ENCODE assay signal across 16 mouse cellular contexts in the genomic region with DNA sequence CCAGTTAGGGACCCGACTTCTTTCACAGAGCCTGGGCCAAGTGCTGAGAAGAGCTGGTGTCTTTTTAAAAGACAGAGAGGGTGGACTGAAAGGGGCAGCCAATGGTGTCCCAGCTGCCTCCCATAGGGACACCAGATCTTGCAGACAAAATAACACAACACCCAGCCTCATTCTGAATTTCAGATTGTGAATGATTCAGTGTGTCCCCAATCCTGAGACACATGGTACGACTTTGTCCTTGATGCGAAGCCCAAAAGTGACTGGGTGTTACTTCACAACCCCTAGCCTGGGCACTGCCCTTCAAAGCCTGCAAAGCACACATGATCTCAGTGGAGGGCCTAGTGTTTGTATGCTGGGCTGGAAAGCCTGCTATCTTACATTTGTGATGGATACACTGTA. TPM values are rescaled to one million over a fixed set of nuclear protein-coding genes. Genes with fewer than 3 reads are reported as not detected.
DNase-seq lines count a peak whose midpoint lies in the region; ATAC-seq and TF ChIP-seq lines count a peak whose summit lies in the region.
"Had no signal": no experiment of that assay in that cellular context is flagged by ENCODE, and none has a peak within 500 bp of the region (broad histone marks: within the 10 kb centered on the region; RNA-seq: fewer than 3 reads in every experiment).

No protein-coding gene starts in this region.

- peaks cover 14% of the 10 kb centered on the region for H3K36me3 ChIP-seq in hindbrain, embryonic 10.5 days
- peaks cover 4% of the 10 kb centered on the region; the same call in 1 of the 2 replicates for H3K36me3 ChIP-seq in hindbrain, embryonic 12.5 days
- H3K36me3 ChIP-seq in ES-Bruce4 (ENCODE audit: control insufficient read depth, insufficient read depth, low read length, poor library complexity, severe bottlenecking) = peaks cover 20% of the 10 kb centered on the region
- peaks cover 6% of the 10 kb centered on the region; the same call in 1 of the 2 replicates for H3K36me3 ChIP-seq in liver, embryonic 11.5 days (ENCODE audit: control insufficient read depth, insufficient read depth, low read length)
- no peaks in the 10 kb centered on the region for H3K36me3 ChIP-seq in forebrain, embryonic 11.5 days (ENCODE audit: control insufficient read depth, insufficient read depth, low read length)

- no peak for TF ChIP-seq EP300 in ES-Bruce4 (IDR thresholded peaks at IDR 0.05; ENCODE audit: insufficient read depth, low read depth, low read length)

- DNase-seq in adrenal gland, adult 2 months = peak; percentile 84
- no peak for DNase-seq in adrenal gland, adult 18-20 months (ENCODE audit: low spot score in 2 of 2)
- no peak for DNase-seq in hindbrain, embryonic 10.5 days (ENCODE audit: low spot score)
- no peak for DNase-seq in liver, embryonic 11.5 days (ENCODE audit: low spot score)
- no peak for DNase-seq in forebrain, embryonic 11.5 days (ENCODE audit: low spot score)
- DNase-seq in ovary, postnatal 14 days (ENCODE audit: low spot score) = no peak
- DNase-seq: cerebellum, adult 2 months; forebrain, postnatal 0 days; gastrocnemius, postnatal 10 days; lung, postnatal 10 days had no signal

- peaks cover 72% of the 10 kb centered on the region for H3K4me1 ChIP-seq in hindbrain, embryonic 10.5 days (replicated peaks)
- H3K4me1 ChIP-seq in hindbrain, embryonic 12.5 days = peaks cover 40% of the 10 kb centered on the region
- peaks cover 2% of the 10 kb centered on the region for H3K4me1 ChIP-seq in ES-Bruce4 (ENCODE audit: control insufficient read depth, insufficient read depth, low read length)
- H3K4me1 ChIP-seq in liver, embryonic 11.5 days (replicated peaks; ENCODE audit: control insufficient read depth, insufficient read depth, low read length) = peaks cover 48% of the 10 kb centered on the region
- H3K4me1 ChIP-seq in forebrain, embryonic 11.5 days (replicated peaks; ENCODE audit: control insufficient read depth, insufficient read depth, low read length) = peaks cover 12% of the 10 kb centered on the region; the same call in 1 of the 2 replicates

- TF ChIP-seq POLR2A in ES-Bruce4 (IDR thresholded peaks at IDR 0.05; ENCODE audit: insufficient read depth, low read length) = no peak

- 68% methylated on average over 3 of the region's 3 CpGs for WGBS in hindbrain, embryonic 10.5 days
- 67% methylated on average over 3 of the region's 3 CpGs for WGBS in hindbrain, embryonic 12.5 days
- 73% methylated on average over 3 of the region's 3 CpGs for WGBS in liver, embryonic 11.5 days
- 82% methylated on average over 3 of the region's 3 CpGs for WGBS in forebrain, embryonic 11.5 days

- peak overlapping the region; percentile 41; the same call in 1 of the 2 replicates for H3K27ac ChIP-seq in hindbrain, embryonic 10.5 days
- H3K27ac ChIP-seq in hindbrain, embryonic 12.5 days = no peak overlapping the region
- H3K27ac ChIP-seq in ES-Bruce4 (ENCODE audit: insufficient read depth, low read length) = peak overlapping the region; percentile 96
- H3K27ac ChIP-seq in liver, embryonic 11.5 days (ENCODE audit: low read depth, low read length) = peak overlapping the region; percentile 45; the same call in 1 of the 2 replicates
- H3K27ac ChIP-seq in forebrain, embryonic 11.5 days (ENCODE audit: low read depth, low read length) = no peak overlapping the region
- H3K27ac ChIP-seq: limb, embryonic 12.5 days had no signal

- no peaks in the 10 kb centered on the region for H3K9me3 ChIP-seq in hindbrain, embryonic 10.5 days
- H3K9me3 ChIP-seq in hindbrain, embryonic 12.5 days (replicated peaks) = no peaks in the 10 kb centered on the region
- no peaks in the 10 kb centered on the region for H3K9me3 ChIP-seq in ES-Bruce4 (replicated peaks; ENCODE audit: control insufficient read depth, insufficient read depth, low read length, poor library complexity, severe bottlenecking)
- H3K9me3 ChIP-seq in liver, embryonic 11.5 days (ENCODE audit: control insufficient read depth, low read length) = no peaks in the 10 kb centered on the region
- no peaks in the 10 kb centered on the region for H3K9me3 ChIP-seq in forebrain, embryonic 11.5 days (ENCODE audit: control insufficient read depth, low read length)
- H3K9me3 ChIP-seq: limb, embryonic 12.5 days; midbrain, embryonic 10.5 days had no signal

- H3K9ac ChIP-seq in hindbrain, embryonic 12.5 days = no peak overlapping the region
- peak overlapping the region; percentile 87 for H3K9ac ChIP-seq in ES-Bruce4 (ENCODE audit: low read depth, poor library complexity, severe bottlenecking)
- H3K9ac ChIP-seq in liver, embryonic 11.5 days (ENCODE audit: low read depth, low read length) = no peak overlapping the region; the same call in 1 of the 2 replicates
- no peak overlapping the region for H3K9ac ChIP-seq in forebrain, embryonic 11.5 days (ENCODE audit: low read length)
- H3K9ac ChIP-seq: forebrain, postnatal 0 days; limb, embryonic 12.5 days had no signal

- 0 out of 2 replicates have a peak overlapping the region, but pooled peaks have one; percentile 9 for H3K4me3 ChIP-seq in hindbrain, embryonic 10.5 days
- H3K4me3 ChIP-seq in hindbrain, embryonic 12.5 days = no peak overlapping the region
- H3K4me3 ChIP-seq in ES-Bruce4 (ENCODE audit: low read depth, low read length) = peak overlapping the region; percentile 58
- no peak overlapping the region for H3K4me3 ChIP-seq in liver, embryonic 11.5 days (ENCODE audit: low read depth, low read length)
- no peak overlapping the region for H3K4me3 ChIP-seq in forebrain, embryonic 11.5 days (ENCODE audit: low read depth, low read length)
- H3K4me3 ChIP-seq: limb, embryonic 12.5 days; myocyte had no signal

- no peak for TF ChIP-seq CTCF in ES-Bruce4 (IDR thresholded peaks at IDR 0.05; ENCODE audit: low read depth, low read length)

- no peak for ATAC-seq in hindbrain, embryonic 12.5 days (ENCODE audit: low FRiP score)
- no peak for ATAC-seq in liver, embryonic 11.5 days (replicated peaks; ENCODE audit: low FRiP score)
- ATAC-seq in forebrain, embryonic 11.5 days (replicated peaks; ENCODE audit: low FRiP score) = no peak
- ATAC-seq: forebrain, postnatal 0 days had no signal

- peaks cover 9% of the 10 kb centered on the region; the same call in 1 of the 2 replicates for H3K27me3 ChIP-seq in hindbrain, embryonic 10.5 days (ENCODE audit: insufficient read depth, poor library complexity, severe bottlenecking)
- H3K27me3 ChIP-seq in hindbrain, embryonic 12.5 days = no peaks in the 10 kb centered on the region
- no peaks in the 10 kb centered on the region for H3K27me3 ChIP-seq in ES-Bruce4 (ENCODE audit: control insufficient read depth, insufficient read depth, low read length, poor library complexity, severe bottlenecking)
- H3K27me3 ChIP-seq in liver, embryonic 11.5 days (replicated peaks; ENCODE audit: control insufficient read depth, insufficient read depth, low read length) = no peaks in the 10 kb centered on the region
- H3K27me3 ChIP-seq in forebrain, embryonic 11.5 days (ENCODE audit: control insufficient read depth, insufficient read depth, low read length) = no peaks in the 10 kb centered on the region
- H3K27me3 ChIP-seq: limb, embryonic 12.5 days had no signal

- H3K4me2 ChIP-seq in hindbrain, embryonic 12.5 days (replicated peaks) = no peak overlapping the region
- peak overlapping the region; percentile 86 for H3K4me2 ChIP-seq in liver, embryonic 11.5 days
- H3K4me2 ChIP-seq in forebrain, embryonic 11.5 days (ENCODE audit: low read depth, low read length, severe bottlenecking) = no peak overlapping the region

RNA-seq across cellular contexts. Expression of gene Agtrap, which starts 1.9 kb away (rescaled TPM):
- total RNA-seq in adrenal gland, adult 2 months (2021) = 10 to 100 TPM; 75.4 to 97.8 TPM
- polyA plus RNA-seq in adrenal gland, adult 2 months (2012; rRNA removed) = 135 and 174 TPM in 2 replicates
- 10 to 100 TPM; 54.8 to 85.8 TPM for total RNA-seq in adrenal gland, adult 18-20 months (2021)
- 15.6 and 15.7 TPM in 2 replicates for polyA plus RNA-seq in hindbrain, embryonic 10.5 days (2016; fragmentation: Nextera tagmentation; extraction: Ambion mirVana)
- polyA plus RNA-seq in hindbrain, embryonic 12.5 days (2016; fragmentation: Nextera tagmentation; extraction: Ambion mirVana) = 10.3 and 11.9 TPM in 2 replicates
- polyA plus RNA-seq in ES-Bruce4 (2011; ENCODE audit: insufficient read depth, insufficient read length, low read depth, missing spikeins) = 48.2 and 60.6 TPM in 2 replicates
- polyA plus RNA-seq in liver, embryonic 11.5 days (2014; fragmentation: Nextera tagmentation; extraction: Ambion mirVana) = 18.3 and 20.9 TPM in 2 replicates
- polyA plus RNA-seq in forebrain, embryonic 11.5 days (2014; fragmentation: Nextera tagmentation; extraction: Ambion mirVana) = 15.0 and 15.6 TPM in 2 replicates

RNA-seq across cellular contexts. Expression of gene Mad2l2, which starts 44.3 kb away (rescaled TPM):
- total RNA-seq in adrenal gland, adult 2 months (2021) = 10 to 100 TPM; 23.4 to 27.3 TPM
- polyA plus RNA-seq in adrenal gland, adult 2 months (2012; rRNA removed) = 30.9 and 36.7 TPM in 2 replicates
- total RNA-seq in adrenal gland, adult 18-20 months (2021) = 10 to 100 TPM; 20.2 to 21.6 TPM
- 74.3 and 86.9 TPM in 2 replicates for polyA plus RNA-seq in hindbrain, embryonic 10.5 days (2016; fragmentation: Nextera tagmentation; extraction: Ambion mirVana)
- polyA plus RNA-seq in hindbrain, embryonic 12.5 days (2016; fragmentation: Nextera tagmentation; extraction: Ambion mirVana) = 85.5 and 89.9 TPM in 2 replicates
- 45.9 and 60.3 TPM in 2 replicates for polyA plus RNA-seq in ES-Bruce4 (2011; ENCODE audit: insufficient read depth, insufficient read length, low read depth, missing spikeins)
- 41.4 and 44.7 TPM in 2 replicates for polyA plus RNA-seq in liver, embryonic 11.5 days (2014; fragmentation: Nextera tagmentation; extraction: Ambion mirVana)
- polyA plus RNA-seq in forebrain, embryonic 11.5 days (2014; fragmentation: Nextera tagmentation; extraction: Ambion mirVana) = 68.5 and 75.0 TPM in 2 replicates

RNA-seq across cellular contexts. Expression of gene Draxin, which starts 44.6 kb away (rescaled TPM):
- under 1 TPM; 0.14 TPM for total RNA-seq in adrenal gland, adult 2 months (2021)
- polyA plus RNA-seq in adrenal gland, adult 2 months (2012; rRNA removed) = 0.07 and 0.12 TPM in 2 replicates
- under 1 TPM in 1 of 2 experiments, not detected in 1; 0.07 TPM for total RNA-seq in adrenal gland, adult 18-20 months (2021)
- polyA plus RNA-seq in hindbrain, embryonic 10.5 days (2016; fragmentation: Nextera tagmentation; extraction: Ambion mirVana) = 6.5 and 13.1 TPM in 2 replicates
- 11.6 and 12.8 TPM in 2 replicates for polyA plus RNA-seq in hindbrain, embryonic 12.5 days (2016; fragmentation: Nextera tagmentation; extraction: Ambion mirVana)
- 0.17 and 0.22 TPM in 2 replicates for polyA plus RNA-seq in ES-Bruce4 (2011; ENCODE audit: insufficient read depth, insufficient read length, low read depth, missing spikeins)
- polyA plus RNA-seq in liver, embryonic 11.5 days (2014; fragmentation: Nextera tagmentation; extraction: Ambion mirVana) = 0.12 and 0.31 TPM in 2 replicates
- 3.8 and 5.0 TPM in 2 replicates for polyA plus RNA-seq in forebrain, embryonic 11.5 days (2014; fragmentation: Nextera tagmentation; extraction: Ambion mirVana)
- total RNA-seq: hematopoietic stem cell, adult 5-6 weeks had no signal

RNA-seq across cellular contexts. Expression of gene Mthfr, which starts 47.0 kb away (rescaled TPM):
- 10 to 100 TPM; 29.2 to 39.3 TPM for total RNA-seq in adrenal gland, adult 2 months (2021)
- polyA plus RNA-seq in adrenal gland, adult 2 months (2012; rRNA removed) = 30.2 and 38.2 TPM in 2 replicates
- 10 to 100 TPM; 33.8 to 37.7 TPM for total RNA-seq in adrenal gland, adult 18-20 months (2021)
- polyA plus RNA-seq in hindbrain, embryonic 10.5 days (2016; fragmentation: Nextera tagmentation; extraction: Ambion mirVana) = 28.1 and 30.0 TPM in 2 replicates
- 34.5 and 34.9 TPM in 2 replicates for polyA plus RNA-seq in hindbrain, embryonic 12.5 days (2016; fragmentation: Nextera tagmentation; extraction: Ambion mirVana)
- polyA plus RNA-seq in ES-Bruce4 (2011; ENCODE audit: insufficient read depth, insufficient read length, low read depth, missing spikeins) = 9.5 and 13.7 TPM in 2 replicates
- polyA plus RNA-seq in liver, embryonic 11.5 days (2014; fragmentation: Nextera tagmentation; extraction: Ambion mirVana) = 15.5 and 16.1 TPM in 2 replicates
- 25.5 and 27.6 TPM in 2 replicates for polyA plus RNA-seq in forebrain, embryonic 11.5 days (2014; fragmentation: Nextera tagmentation; extraction: Ambion mirVana)

RNA-seq across cellular contexts. Expression of gene Clcn6, which starts 47.3 kb away (rescaled TPM):
- total RNA-seq in adrenal gland, adult 2 months (2021) = 10 to 100 TPM; 10.4 to 12.2 TPM
- 6.5 and 8.6 TPM in 2 replicates for polyA plus RNA-seq in adrenal gland, adult 2 months (2012; rRNA removed)
- total RNA-seq in adrenal gland, adult 18-20 months (2021) = 10 to 100 TPM; 11.2 to 13.8 TPM
- 13.9 and 17.8 TPM in 2 replicates for polyA plus RNA-seq in hindbrain, embryonic 10.5 days (2016; fragmentation: Nextera tagmentation; extraction: Ambion mirVana)
- polyA plus RNA-seq in hindbrain, embryonic 12.5 days (2016; fragmentation: Nextera tagmentation; extraction: Ambion mirVana) = 27.5 and 28.7 TPM in 2 replicates
- 13.7 and 16.7 TPM in 2 replicates for polyA plus RNA-seq in ES-Bruce4 (2011; ENCODE audit: insufficient read depth, insufficient read length, low read depth, missing spikeins)
- polyA plus RNA-seq in liver, embryonic 11.5 days (2014; fragmentation: Nextera tagmentation; extraction: Ambion mirVana) = 2.0 and 2.4 TPM in 2 replicates
- polyA plus RNA-seq in forebrain, embryonic 11.5 days (2014; fragmentation: Nextera tagmentation; extraction: Ambion mirVana) = 14.6 and 15.5 TPM in 2 replicates

Comparison
In these comparisons a context has a peak if more than half of its experiments do, and no peak if none do; other contexts are left out.
1. H3K27ac ChIP-seq: peak in hindbrain, embryonic 10.5 days (single experiment), ES-Bruce4 (single experiment) and liver, embryonic 11.5 days (single experiment); none in hindbrain, embryonic 12.5 days (single experiment) and forebrain, embryonic 11.5 days (single experiment).
2. H3K4me3 ChIP-seq: peak in hindbrain, embryonic 10.5 days (single experiment) and ES-Bruce4 (single experiment); none in hindbrain, embryonic 12.5 days (single experiment), liver, embryonic 11.5 days (single experiment) and forebrain, embryonic 11.5 days (single experiment).